ENCODE assay signal across 21 mouse cellular contexts in the genomic region with DNA sequence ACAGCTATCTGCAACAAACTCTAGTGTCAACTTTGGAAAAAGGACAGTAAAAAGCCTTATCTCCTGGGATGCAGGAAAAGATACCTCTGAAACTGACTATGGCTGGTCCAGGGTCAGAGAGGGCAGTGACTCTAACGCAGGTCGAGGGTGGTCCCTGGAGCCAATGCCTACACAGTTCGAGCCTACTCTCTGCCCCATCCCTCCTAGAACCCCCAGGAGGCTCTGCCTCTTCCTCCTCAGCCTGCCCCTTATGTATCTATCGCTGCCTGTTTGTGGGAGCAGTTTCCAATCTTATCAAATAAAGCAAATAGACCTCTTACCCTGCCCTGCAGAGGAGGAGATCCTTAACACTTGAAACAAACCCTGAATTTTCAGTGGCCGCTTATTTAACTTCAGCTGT. TPM values are rescaled to one million over a fixed set of nuclear protein-coding genes. Genes with fewer than 3 reads are reported as not detected.
"Had no signal": no experiment of that assay in that cellular context is flagged by ENCODE, and none has a peak within 500 bp of the region (broad histone marks: within the 10 kb centered on the region; RNA-seq: fewer than 3 reads in every experiment).

No protein-coding gene starts in this region.

- H3K4me2 ChIP-seq: limb, embryonic 15.5 days; midbrain, embryonic 13.5 days had no signal

- H3K27ac ChIP-seq: intestine, embryonic 15.5 days; limb, embryonic 12.5 days; limb, embryonic 15.5 days; liver, embryonic 15.5 days; midbrain, embryonic 13.5 days; neural tube, embryonic 13.5 days had no signal

- H3K9me3 ChIP-seq: intestine, embryonic 15.5 days; limb, embryonic 12.5 days; limb, embryonic 15.5 days; liver, embryonic 15.5 days; midbrain, embryonic 13.5 days; neural tube, embryonic 13.5 days had no signal

- DNase-seq: kidney, adult 11 months; kidney, adult 8-10 months; kidney, postnatal 14 days; kidney, postnatal 4 days; left cerebral cortex, postnatal 4 days; lung, adult 2 months; lung, postnatal 14 days; lung, postnatal 4 days; retina, postnatal 1 day; right cerebral cortex, postnatal 25 days; thymus, adult 2 months had no signal

- H3K9ac ChIP-seq: intestine, embryonic 15.5 days; limb, embryonic 12.5 days; limb, embryonic 15.5 days; liver, embryonic 15.5 days; midbrain, embryonic 13.5 days; neural tube, embryonic 13.5 days had no signal

- ATAC-seq: intestine, embryonic 15.5 days; midbrain, embryonic 13.5 days; midbrain, embryonic 16.5 days had no signal

- H3K4me3 ChIP-seq: intestine, embryonic 15.5 days; limb, embryonic 12.5 days; limb, embryonic 15.5 days; midbrain, embryonic 13.5 days; myocyte had no signal

- H3K36me3 ChIP-seq: intestine, embryonic 15.5 days; liver, embryonic 15.5 days had no signal

- H3K4me1 ChIP-seq: intestine, embryonic 15.5 days; limb, embryonic 12.5 days; neural tube, embryonic 13.5 days had no signal

RNA-seq across cellular contexts. Expression of a gene that starts 1.9 kb away (rescaled TPM):
- polyA plus RNA-seq: kidney, embryonic 16.5 days; liver, embryonic 11.5 days; midbrain, embryonic 13.5 days; midbrain, embryonic 16.5 days; neural tube, embryonic 13.5 days had no signal
